Mouse (Mus musculus) small intestine, adult 2 months (tissue): ENCODE results near the gene Rph3al.

Experiments used
- CTCF ChIP-seq: fragments of 200-500 bp; IDR thresholded peaks from 2 replicates; pipeline ENCODE4 v1.5.1; 2012; ENCODE audit warnings: low read depth, mild to moderate bottlenecking, control low read depth, inconsistent platforms, low read length, moderate library complexity, mixed read lengths; ENCODE audit not compliant: insufficient replicate concordance, insufficient read length; ENCODE audit errors: extremely low read depth
- POLR2A ChIP-seq: fragments of 200-500 bp; IDR thresholded peaks from 2 replicates; pipeline ENCODE4 v1.6.1; 2012; ENCODE audit warnings: low read depth, mild to moderate bottlenecking, control low read depth, inconsistent platforms, low read length, moderate library complexity

- TF ChIP-seq CTCF: no peak
- no peak for TF ChIP-seq POLR2A
Measured at GRCm38 (mm10) chr11:75852485-75852884, 85.7 kb downstream of the Rph3al start.
